Mouse (Mus musculus): ENCODE data around the gene Ros1.

Ros1 gene

DNA sequence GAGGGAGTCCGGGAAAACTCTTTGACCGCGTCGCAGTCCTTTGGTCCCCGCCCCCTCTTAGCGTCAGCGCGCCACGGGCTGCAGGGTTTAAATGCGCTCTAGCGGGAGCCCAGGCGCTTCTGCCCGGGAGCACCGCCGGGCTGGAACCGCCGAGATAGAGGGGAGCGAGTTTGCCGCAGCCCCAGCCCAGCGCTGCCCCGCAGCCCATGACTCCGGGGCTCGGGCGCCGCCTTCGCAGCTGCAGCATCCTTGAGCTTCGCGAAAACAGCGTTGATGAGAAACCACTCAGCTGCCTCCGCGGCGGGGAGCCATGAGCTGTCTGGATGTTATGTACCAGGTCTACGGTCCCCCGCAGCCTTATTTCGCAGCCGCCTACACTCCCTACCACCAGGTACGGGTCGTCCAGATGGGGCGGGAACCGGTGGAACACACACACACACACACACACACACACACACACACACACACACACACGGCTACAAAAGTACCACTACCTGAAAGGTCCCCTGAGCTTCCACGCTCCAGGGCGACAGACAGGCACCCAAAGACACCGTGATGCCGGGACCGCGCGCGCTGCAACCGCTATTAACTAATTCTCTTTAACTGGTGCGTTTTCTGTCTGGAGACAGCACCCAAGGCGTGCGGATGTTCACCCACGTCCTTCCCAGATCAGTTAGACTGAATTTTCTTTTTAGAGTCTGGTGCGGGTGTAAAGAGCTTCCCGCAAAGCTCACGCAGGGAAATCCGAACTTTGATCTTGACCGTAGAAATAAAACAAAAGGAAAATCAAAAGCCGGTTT is 172.4 kb downstream of the Ros1 start, which contains the start of gene Vgll2:
Gene Vgll2 (plus strand): TSS at position 90 of the 800 bp plus-strand sequence.
- DNase-seq (ENCODE audit: low spot score) = no peak

DNA sequence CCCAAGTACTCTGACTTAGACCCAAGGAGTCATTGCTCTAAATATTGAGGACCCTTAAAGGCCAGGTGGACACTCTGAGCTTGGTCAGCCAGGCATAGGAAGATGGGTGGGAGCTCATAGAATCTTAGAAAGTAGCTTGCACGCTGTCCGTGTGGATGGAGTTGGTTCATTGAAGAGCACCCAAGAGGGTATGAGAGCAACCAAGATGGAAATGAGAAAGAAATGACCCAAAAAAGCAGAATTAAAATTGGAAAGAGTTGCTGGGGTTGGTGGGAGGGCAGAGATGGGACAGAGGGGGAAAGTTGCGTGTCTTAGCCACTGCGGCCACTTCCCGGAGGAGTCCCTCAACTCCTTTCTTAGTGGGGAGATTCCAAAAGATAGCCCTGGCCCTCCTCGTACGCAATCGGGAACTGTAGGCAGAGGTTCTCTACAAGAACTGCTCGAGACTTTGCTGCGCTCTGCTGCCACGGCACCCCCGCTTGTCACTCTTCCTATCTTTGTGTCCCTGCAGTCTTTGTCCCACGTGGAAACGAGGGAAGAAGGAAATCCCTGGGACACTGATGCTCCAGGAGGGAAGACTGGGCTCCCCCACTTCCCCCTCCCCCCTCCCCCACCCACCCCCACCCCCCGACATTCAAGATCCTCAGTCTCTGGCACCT is 173.2 kb downstream of the Ros1 start:
- no peak for DNase-seq (ENCODE audit: low spot score)

DNA sequence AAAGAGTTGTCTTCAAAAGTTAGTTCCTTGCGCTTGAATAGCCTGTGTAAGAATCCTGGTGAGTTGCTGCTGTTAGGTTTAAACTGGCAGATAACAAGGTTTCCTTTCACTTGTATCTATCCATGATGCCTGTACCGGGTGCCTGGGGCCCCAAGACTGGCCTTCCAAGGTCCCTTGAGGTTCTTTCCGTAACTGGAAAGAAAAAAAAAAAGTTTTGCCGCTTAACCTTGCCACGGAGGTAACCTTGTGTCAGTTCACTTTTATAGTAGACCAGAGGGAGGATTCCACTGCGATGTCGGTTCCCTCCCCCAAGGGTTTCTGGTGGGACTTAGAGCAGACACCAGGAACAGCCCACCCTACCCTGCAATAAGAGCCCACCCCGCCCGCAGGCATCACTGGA is 173.8 kb downstream of the Ros1 start:
- DNase-seq (ENCODE audit: low spot score) = no peak

DNA sequence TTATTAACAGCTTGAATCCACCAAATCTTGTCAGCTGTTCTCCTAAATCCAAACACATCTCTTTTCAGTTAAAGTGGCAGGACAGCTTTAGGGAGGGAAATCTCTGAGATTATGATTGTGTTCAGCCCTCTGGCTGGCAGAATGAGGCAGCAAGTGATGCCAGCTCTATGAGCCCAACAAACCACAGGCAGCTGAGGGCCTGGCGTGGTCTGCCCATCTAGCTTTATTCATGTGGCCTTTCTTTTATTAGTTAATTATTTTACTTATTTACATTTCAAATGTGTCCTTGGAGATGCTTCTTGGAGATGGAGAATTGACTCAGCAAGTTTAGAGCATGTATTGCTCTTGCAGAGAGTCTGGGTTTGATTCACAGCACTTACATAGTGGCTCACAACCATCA is 176.6 kb downstream of the Ros1 start:
- DNase-seq (ENCODE audit: low spot score) = no peak
